Mouse (Mus musculus): ENCODE data around the gene Gtdc1.
A peak's percentile ranks its signal among the peaks of the same experiment; 100 is the strongest.

Gtdc1 gene

DNA sequence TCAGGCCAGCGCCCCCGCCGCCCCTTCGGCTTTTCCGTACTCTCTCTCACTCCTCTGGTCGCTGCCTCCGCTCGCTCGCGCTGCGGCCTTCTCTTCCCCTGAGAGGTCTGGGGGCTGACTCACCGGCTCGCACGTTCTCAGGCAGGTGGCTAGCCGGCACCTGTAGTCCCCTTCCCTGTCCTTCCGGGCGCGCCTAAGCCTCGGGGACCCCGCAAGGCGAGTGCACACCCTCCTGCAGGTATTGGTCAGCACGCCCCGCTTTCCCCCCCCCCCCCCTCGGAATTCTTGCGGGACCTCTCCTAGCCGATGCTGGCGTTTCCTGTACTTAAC is at the start of gene Gtdc1:
Gene Gtdc1, minus strand, starts transcription at position 176 of the 330 bp plus-strand sequence.
- DNase-seq (ENCODE audit: low spot score in 2 of 2), result no peak

DNA sequence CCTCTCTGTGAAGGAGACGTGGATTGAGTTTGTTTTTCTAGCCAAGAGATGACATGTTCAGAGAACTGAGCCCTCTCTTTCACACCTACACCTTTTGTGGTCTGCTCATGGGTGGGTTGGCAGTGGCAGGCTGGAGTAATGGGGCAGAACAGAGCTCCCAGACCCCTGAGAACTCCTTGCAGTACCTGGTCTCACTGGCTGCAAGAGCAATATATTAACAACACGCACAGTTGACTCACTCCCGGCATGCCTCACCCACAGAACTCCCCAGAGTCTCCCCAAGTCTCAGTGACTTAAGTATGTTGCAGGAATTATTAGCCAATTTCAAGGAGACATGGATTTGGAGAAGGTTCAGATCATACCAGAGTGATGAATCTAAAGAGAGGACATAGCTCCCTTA is 49.6 kb upstream of the Gtdc1 start:
- DNase-seq (ENCODE audit: low spot score in 2 of 2), result no peak

DNA sequence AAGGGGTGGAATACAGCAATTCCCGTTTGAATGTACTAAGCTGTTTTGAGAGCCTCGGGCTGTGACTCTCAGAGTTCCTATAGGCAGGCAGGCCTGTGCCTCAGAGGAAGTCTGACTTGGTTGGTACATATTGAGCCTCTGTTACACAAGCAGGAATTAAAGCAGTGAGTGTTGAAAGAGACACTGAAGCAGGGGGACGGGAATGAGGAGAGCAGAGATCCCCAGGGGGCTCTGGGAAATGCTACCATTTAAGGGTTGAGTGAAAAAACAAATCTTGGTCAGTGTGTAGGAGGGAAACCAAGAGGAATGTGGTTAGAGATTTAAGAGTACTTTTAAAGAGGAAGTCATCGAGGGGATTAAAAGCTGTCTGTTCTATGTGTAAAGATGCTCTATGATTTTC is 49.0 kb upstream of the Gtdc1 start:
- no peak for DNase-seq (ENCODE audit: low spot score in 2 of 2)

DNA sequence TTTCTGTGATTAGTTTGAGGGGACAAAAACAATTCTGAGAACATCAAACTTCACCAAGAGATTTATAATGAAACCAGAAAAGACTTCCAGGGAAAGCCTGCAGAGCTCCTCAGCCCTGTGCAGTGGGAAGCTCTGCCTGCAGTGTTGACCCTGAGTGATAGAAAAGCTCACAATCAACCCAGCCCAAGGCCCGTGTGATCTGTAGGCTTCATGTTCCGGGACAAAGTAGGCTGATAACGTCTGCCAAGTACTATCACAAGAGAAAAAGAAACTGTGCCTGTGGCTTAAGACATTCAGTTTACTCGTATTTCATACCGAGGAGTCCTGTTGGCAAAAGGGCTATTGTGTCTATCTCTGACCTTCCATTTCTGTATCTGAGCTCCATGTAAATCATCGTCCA is 46.4 kb upstream of the Gtdc1 start:
- no peak for DNase-seq (ENCODE audit: low spot score in 2 of 2)

DNA sequence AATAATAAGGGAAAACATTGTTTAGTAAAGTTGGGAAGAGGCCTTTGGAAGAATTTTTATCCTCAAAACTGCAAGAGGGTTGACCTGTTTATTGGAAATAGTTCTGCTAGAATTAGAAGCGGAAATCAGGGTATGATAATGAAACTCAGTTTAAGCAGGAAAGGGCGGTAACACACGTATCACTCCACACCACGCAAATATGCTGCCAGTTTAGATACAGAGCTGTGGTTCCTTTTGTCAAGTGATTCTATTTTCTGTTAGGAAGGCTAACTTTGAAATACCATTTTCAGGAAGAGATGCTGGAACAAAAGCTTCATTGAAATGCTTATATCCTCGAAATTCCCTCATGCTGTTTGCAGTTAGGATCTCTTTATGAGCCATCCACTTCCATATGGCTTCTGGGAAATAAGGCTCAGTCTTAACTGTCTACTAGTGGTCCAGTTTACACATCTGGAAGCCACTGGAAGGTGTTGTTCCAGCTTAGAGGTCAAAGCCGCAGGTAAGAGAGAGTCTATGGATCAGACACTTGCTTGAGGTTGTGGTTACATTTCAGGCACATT is 42.7 kb upstream of the Gtdc1 start:
- no peak for DNase-seq (ENCODE audit: low spot score in 2 of 2)

DNA sequence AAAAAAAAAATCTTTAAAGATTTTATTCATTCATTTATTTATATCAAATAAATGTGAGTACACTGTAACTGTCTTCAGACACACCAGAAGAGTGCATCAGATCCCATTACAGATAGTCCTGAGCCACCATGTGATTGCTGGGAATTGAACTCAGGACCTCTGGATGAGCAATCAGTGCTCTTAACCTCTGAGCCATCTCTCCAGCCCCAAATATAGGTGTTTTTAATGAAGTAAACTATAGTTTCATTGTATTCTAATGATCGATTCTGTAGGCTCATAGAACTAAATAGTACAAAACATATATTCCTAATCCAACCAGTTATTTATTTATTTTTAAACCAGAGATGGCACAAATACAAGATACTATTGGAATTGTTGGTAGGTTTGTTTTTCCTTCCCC is 42.2 kb upstream of the Gtdc1 start:
- no peak for DNase-seq (ENCODE audit: low spot score in 2 of 2)

DNA sequence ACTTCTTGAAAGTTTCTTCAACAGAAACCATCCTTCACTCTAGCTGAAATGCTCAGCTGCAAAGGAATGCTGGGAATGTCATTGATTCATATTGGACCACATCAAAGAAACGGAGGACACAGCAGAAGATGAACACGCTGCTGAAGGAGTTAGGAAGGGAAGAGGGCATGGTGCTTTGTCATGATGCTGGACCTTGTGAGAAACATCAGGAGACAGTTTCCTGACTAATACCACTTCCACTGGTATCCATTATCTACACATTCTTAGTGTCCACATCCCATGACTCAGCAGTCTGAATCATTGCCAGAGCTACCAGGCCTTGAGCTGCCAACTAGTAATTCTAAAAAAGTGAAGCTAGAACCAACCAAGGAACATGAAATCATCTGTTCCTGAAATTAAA is 41.8 kb upstream of the Gtdc1 start:
- DNase-seq (ENCODE audit: low spot score in 2 of 2), result no peak

DNA sequence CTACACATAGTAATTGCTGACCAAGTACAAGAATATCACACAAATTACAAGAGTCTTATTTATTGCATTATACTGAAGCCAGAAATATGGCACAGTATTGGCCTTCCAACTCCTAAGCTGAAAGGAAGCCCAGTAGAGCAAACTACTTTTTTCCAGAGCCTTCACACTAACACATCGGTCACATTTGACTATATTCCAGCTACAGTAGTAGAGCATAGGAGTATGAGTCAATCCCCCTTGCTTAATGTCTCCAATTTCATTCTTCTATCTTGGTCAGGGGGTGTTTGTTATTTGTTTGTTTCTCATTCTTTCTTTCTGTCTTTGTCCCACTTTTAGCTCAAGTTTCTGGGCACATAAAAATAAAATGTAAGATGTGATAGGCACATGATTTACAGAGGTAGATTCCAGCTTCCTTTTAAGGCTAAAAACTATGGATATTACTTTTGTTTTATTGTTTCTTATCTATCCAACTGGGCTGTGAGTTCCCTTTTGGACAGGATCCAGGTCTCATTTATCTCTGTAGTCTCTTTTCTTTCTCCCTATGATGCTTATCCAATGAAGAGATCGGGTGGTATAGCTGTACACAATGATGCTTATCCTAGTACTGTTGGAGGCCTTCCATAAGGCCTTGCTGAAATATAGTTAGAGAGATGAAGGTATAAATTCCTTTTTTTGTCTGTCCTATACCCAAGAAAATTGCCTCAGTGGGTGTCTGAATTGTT is 38.5 kb upstream of the Gtdc1 start:
- no peak for DNase-seq (ENCODE audit: low spot score in 2 of 2)

DNA sequence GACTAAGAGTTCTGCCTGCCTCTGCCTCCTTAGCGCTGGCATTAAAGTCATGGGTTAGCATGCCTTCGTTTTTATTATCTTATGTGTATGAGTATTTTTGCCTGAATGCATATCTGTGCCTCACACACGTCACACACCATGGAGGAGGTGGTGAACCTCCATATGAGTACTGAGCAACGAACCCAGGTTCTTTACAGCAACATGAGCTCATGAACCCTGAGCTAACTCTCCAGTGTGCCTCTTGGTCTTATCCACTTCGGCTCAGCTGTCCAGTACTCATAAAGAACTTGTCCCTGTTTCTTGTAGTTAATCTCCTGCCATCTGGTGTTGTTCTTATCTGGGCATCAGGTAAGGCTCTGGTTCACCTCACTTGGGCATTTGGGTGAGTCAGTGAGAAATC is 35.2 kb upstream of the Gtdc1 start:
- no peak for DNase-seq (ENCODE audit: low spot score in 2 of 2)

DNA sequence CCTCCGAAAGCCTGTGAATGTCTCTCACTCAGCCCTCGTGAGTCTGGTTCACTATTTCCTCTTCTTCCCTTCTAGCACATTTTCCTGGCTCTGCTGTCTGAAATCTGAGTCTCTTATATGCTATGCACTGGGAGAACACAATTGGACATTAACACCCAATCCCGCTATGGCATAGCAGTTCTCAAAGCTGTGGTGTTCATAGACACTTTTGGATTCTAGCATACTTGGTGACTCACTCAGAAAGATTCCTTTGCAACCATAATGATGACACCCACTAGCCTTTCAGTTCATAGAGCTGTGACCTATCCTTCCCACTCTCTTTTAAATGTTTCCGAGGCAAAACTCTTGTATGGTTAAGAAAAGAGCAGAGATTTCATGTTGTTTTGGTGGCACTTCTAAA is 33.7 kb upstream of the Gtdc1 start:
- no peak for DNase-seq (ENCODE audit: low spot score in 2 of 2)

DNA sequence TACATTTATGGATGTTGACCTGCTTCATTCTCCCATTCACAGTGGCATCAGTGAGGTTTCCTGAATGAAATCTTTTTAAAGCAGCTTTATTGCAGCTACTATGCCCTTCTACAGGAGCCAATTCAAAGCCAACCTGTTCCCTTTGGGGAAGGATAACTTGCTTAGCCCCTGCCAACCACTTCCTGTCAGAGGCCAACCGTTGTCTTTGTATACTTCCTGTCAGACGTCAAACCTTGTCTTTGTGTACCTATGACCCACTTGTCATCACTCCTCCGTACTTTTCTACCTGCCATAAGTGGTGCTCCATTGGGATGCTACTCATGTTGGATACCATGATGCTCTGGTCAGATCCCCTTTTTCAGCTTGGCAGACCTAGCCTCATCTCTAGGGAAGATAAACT is 33.1 kb upstream of the Gtdc1 start:
- DNase-seq (ENCODE audit: low spot score in 2 of 2), result no peak

DNA sequence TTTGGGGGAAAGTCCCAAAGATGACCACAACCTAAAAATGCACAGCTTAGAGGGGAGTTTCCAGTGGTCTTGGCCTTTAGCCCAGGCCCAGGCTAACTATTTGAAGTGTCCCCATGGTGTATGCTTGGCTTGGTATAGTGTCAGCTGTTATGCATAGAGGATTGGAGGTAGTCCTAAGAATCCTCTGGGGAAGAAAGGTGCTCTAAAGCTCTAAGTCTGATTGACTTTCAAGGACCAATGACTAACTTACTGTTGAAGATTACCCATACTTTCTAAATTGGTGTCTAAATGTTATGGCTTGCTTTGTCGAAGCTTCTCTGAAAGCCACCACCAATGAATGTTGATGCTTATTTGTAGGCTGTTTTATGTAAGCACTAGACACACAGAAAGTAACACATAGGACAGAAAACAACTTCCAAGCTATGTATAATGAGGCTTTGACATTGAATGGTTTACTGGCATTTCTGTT is 29.9 kb upstream of the Gtdc1 start:
- DNase-seq (ENCODE audit: low spot score in 2 of 2), result no peak

DNA sequence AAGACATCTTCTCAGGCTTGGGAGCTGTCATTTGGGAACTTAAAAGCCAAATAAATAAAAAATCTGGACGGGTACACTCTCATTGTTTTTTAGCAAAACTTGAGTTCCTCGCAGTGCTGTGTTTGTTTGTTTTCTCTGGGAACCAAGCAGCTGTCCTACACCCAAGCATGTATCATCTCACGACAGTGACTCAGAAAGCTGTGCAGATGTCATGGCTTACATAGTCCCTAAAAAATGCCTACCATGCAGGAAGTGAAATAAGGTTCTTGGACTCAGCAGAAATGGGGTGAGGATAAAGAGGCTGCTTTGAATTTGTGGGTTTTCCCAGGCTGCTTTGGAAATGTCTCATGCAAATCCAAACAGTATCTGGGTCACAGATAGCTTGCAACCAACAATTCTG is 28.8 kb upstream of the Gtdc1 start:
- DNase-seq (ENCODE audit: low spot score in 2 of 2), result no peak

DNA sequence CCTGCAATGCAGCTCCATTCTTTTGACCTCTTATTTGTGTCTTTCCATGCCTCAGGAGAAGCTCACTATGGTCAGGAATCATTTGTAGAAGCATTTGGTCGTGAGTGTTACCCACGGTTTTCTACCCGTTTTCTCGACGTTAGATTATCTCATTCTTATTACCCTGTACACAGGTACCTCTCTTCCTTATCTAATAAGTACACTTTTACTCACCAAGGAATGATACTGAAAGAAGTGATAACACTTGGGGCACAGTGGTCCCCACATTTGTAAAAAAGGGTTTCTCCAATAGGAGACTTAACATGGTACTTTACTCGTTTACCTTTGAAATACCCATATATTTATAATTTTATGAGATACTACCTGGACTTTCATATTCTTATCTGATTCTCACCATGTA is 28.0 kb upstream of the Gtdc1 start:
- DNase-seq (ENCODE audit: low spot score in 2 of 2), result no peak

DNA sequence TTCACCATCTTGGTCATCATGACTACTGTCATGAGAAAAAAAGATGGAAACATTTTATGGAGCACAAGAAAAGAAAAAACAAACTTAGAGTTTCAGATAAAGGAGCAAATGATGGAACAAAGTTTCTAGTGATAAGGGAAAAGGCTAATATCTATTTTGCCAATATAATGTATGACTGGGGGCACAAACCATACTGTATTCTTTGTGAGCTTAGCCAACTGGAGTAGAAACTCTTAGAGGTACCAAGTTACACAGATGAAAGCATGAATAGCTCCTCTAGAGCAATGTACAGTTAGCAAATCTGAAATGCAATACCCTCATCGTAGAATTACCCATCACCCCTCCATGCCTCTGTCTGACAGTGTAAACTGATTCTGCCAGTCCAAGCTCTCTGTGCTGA is 26.7 kb upstream of the Gtdc1 start:
- DNase-seq (ENCODE audit: low spot score in 2 of 2), result no peak

DNA sequence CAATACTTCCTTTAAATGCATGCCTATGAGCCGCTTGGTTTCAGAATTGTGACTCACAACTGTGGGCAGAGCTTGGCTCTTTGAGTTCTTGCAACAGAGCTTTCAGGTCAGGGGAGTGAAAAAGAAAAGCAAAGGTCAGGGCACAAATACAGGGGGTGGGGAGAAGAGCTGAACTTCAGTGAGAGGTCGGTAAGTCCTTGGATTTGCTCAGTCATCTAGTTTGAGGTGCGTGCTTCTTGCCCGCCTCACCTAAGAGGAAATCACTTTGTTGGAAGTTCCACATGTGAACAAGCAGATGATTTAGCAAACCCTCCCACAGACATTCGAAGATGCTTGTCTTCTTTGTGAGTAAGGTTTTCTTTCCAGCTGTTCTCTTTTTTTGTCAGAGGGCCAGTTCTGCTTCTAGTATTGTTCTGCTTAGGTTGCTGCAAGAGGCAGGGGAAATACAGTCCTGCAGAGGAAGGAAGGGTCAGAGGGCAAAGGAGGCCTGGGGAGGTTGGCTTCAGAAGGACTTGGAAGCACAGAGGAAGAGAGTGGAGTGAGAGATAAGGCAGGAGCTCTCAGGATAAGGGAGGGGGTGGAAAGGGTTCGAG is 25.5 kb upstream of the Gtdc1 start:
- DNase-seq (ENCODE audit: low spot score in 2 of 2), result no peak

DNA sequence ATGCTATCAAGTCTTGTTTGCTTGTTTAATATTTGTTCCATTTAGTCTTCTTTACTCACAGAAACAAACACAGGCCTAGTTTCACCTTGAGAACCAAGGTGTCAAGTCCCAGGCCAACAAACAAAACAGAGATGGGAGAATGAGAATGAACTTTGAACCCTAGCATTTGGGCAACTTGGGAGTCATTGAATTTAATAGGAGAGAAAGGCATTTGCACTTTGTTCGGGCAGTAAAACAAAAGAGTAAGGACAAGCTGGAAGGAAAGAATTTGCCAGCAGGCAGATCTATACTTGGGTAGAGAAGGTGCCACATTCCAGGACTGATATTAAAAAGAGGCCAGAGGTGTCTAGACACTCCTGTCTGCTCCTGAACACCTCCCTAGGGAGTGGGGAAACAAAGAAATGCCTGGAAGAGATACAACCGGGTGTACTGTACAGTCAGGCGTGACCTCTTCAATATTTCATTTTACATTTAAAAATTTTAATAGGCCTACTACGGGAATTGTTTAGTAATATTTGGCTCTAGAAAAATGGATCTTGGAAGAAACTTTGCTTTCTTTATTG is 24.3 kb upstream of the Gtdc1 start:
- DNase-seq (ENCODE audit: low spot score in 2 of 2), result no peak

DNA sequence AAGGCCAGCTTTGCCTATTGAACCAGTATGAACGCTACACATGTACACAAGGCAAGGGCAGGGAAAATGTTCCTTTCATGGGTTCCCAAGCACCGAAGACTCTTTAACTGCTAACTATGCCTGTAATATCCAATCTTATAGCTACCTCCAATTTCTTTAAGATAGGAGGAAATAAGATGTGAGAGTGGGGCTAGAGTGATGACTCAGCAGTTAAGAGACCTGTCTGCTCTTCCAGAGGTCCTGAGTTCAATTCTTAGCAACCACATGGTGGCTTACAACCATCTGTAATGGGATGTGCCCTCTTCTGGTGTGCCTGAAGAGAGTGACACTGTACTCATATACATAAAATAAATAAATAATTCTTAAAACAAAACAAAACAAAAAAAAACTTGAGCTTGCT is 17.2 kb upstream of the Gtdc1 start:
- no peak for DNase-seq (ENCODE audit: low spot score in 2 of 2)

DNA sequence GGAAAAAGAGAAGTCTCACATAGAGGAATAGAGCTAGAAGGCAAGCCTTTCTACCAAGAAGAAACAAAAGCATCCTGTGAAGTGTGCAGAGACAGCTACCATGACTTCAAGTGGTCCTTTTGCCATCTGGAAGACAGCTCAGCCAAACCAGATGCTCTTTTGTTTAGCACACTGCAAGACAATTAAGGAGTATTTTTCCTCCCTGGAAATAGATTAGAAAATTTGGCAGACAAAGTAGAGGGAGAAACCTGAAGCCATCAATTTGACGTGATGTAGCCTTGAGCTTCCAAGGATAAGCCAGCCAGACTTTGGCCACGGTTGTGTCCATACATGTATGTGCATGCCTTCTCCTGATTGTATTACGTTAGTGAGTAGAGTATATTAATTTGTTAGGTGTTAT is 3.5 kb upstream of the Gtdc1 start:
- DNase-seq (ENCODE audit: low spot score in 2 of 2), result no peak

DNA sequence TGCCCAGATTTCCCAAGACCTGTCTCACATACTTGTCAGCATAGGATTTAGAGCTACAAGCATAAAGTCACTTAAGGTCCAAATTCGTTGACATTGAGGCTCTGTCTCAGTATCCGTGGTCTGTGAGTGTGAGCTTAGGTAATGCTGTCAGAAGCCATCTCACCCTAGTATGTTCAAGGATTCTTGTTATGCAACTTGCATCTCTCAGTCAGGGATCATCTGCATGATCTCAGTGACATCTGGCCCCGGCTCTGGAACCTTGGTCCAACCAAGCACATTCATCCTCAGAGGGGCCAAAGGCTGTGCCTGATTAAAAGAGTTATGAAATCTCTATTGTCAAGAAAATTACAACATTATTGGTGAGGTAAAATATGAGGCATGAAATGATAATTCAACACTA is 1.2 kb upstream of the Gtdc1 start:
- no peak for DNase-seq (ENCODE audit: low spot score in 2 of 2)

DNA sequence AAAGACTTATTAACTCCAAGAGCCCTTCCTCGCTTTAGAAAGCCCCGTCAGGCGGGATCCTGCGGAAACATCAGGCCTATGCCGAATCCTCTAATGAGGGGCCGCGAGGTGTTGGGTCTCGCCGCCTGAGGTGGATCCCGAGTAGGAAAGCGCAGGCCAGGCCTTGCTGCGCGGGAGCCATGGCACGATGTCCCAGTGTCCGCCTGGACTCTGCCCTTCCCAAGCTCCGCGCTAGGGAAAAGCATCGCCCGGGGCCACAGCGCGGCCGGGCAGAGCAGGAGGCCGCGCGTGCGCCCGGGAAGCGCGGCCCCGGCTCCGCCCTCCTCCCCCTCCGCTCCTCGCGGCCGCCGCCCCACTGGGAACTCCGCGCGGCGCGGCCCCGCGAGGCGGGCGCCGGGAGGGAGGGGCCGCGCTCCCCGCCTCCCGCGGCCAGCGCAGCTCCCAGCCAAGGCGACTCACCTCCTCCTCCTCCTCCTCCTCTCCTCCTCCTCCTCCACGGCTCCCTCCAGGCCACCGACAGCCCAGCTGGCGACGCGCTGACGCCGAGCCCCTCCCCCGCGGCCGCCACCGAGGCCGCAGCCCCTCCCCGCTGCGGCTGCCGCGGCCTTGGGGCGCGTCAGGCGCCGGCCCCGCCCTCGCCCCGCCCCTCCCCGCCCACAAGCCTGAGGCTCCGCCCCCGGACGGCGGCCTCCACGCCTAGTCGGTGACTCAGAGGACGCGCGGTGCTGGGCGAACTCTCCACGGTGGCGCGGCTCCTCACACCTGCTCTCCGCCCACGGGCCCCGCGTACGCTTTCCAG is 575 bp downstream of the Gtdc1 start:
- DNase-seq (ENCODE audit: low spot score in 2 of 2), result peak; percentile 81

DNA sequence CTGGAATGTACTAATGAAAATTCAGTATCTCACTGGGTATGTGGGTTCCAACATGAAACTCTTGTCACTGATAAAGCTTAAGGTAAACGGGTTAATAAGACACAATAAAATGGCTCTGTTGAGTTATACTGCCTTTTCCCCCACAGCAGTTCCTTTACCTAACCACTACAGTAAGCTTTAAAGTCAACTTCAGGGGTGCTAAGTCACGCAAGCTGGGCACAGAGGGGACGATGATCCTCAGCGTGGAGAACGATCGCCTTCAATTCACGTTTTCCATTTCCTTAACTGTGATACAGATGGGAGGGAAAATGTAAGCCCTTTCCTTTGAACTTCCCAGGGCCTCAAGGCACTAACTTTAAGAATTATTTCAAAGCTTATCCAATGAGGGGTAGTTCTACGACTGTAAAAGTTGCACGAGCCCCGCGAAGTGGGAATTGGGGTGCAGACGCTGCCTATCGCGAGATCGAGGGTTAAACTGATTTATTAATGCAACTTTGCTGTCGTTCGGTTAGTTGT is 1.2 kb downstream of the Gtdc1 start:
- DNase-seq (ENCODE audit: low spot score in 2 of 2), result no peak
